Mouse (Mus musculus) cerebellum, adult 2 months (tissue): ENCODE measurements around the gene Pik3cb.

Experiments
- CTCF ChIP-seq: fragments of 200-500 bp; IDR thresholded peaks from 2 replicates; pipeline ENCODE4 v1.5.1; 2011; ENCODE audit warnings: low read depth, mild to moderate bottlenecking, control low read depth, low read length, moderate library complexity, borderline replicate concordance; ENCODE audit not compliant: insufficient read depth
- POLR2A ChIP-seq: fragments of 200-500 bp; IDR thresholded peaks from 2 replicates; pipeline ENCODE4 v1.6.1; 2011; ENCODE audit warnings: low read length, control low read depth, borderline replicate concordance; ENCODE audit not compliant: insufficient read depth

DNA sequence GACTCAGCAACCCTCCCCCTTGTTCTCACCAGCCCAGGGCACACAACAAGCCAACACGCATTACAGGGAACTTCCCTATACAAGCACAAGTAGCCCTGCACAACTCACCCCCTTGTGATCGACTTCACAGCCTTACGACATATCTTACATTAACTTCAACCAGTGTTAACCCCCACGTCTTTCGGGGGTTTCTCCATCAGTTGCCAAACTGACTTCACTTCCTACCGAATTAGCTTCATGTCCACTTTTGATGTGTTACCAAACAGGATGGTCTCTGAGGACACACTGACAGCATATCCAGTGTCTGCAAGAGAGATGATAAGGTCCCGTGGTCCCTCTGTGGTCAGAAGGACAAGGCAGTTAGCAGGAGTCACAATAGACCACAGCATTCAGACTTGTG lies 41.7 kb upstream of the Pik3cb start:
- TF ChIP-seq CTCF: no peak
- TF ChIP-seq POLR2A: no peak
